Mouse (Mus musculus) liver, embryonic 12.5 days (tissue): ENCODE measurements around the gene Unk. TPM values are rescaled to one million over a fixed set of nuclear protein-coding genes. Genes with fewer than 3 reads are reported as not detected.
A peak's percentile ranks its signal among the peaks of the same experiment; 100 is the strongest.

Experiments
- ATAC-seq: fragments of 200-750 bp; cut with Nextera tagmentation; 2 replicates; pipeline ENCODE4 v1.8.0; 2017; ENCODE audit warnings: moderate number of reproducible peaks, mild to moderate bottlenecking, moderate library complexity
- H3K27ac ChIP-seq: fragments of 300-500 bp; sonication (generic); 2 replicates; pipeline ENCODE4 v1.5.1; 2016; ENCODE audit warnings: mild to moderate bottlenecking
- H3K27me3 ChIP-seq: fragments of 300-500 bp; sonication (generic); replicated peaks from 2 replicates; pipeline ENCODE4 v1.6.1; 2016; ENCODE audit warnings: mild to moderate bottlenecking, moderate library complexity
- H3K36me3 ChIP-seq: fragments of 300-500 bp; sonication (generic); 2 replicates; pipeline ENCODE4 v1.6.1; 2016; ENCODE audit warnings: mild to moderate bottlenecking, moderate library complexity
- H3K4me1 ChIP-seq: fragments of 300-500 bp; sonication (generic); 2 replicates; pipeline ENCODE4 v1.6.1; 2016
- H3K4me2 ChIP-seq: fragments of 300-500 bp; sonication (generic); 2 replicates; pipeline ENCODE4 v1.6.1; 2016; ENCODE audit warnings: mild to moderate bottlenecking, moderate library complexity
- H3K4me3 ChIP-seq: fragments of 300-500 bp; sonication (generic); 2 replicates; pipeline ENCODE4 v1.5.1; 2016; ENCODE audit warnings: mild to moderate bottlenecking, moderate library complexity
- H3K9ac ChIP-seq: fragments of 300-500 bp; sonication (generic); 2 replicates; pipeline ENCODE4 v1.6.1; 2016; ENCODE audit warnings: mild to moderate bottlenecking, moderate library complexity
- H3K9me3 ChIP-seq: fragments of 300-500 bp; sonication (generic); replicated peaks from 2 replicates; pipeline ENCODE4 v1.6.1; 2016; ENCODE audit warnings: mild to moderate bottlenecking, moderate library complexity
- whole genome bisulfite sequencing: fragments of 180-500 bp; shearing (Covaris S2); methylation state at CpG from one replicate; pipeline ENCODE4 v1.1.7; 2016; ENCODE audit not compliant: insufficient replicate concordance; 5-methylcytosine and 5-hydroxymethylcytosine counted together
- polyA plus RNA-seq: library from polyadenylated mRNA; unstranded; fragments of >200 nt; fragmentation: Nextera tagmentation; extraction: Ambion mirVana; gene quantifications from 2 replicates; pipeline ENCODE4 v1.2.1, GENCODE M21; 2016

Gene Unk
- polyA plus RNA-seq, 1 experiment from 2014 or later, result 18.7 TPM

- Histone ChIP-seq H3K4me1 (peaks cover 76% of the 10 kb centered on the region), H3K9me3 (no peaks in the 10 kb centered on the region), H3K27ac (no peak overlapping the region), H3K9ac (no peak overlapping the region), H3K27me3 (peaks cover 68% of the 10 kb centered on the region), H3K36me3 (no peaks in the 10 kb centered on the region), H3K4me2 (peak overlapping the region; percentile 68), H3K4me3 (no peak overlapping the region)
- 50% methylated on average over 19 of the region's 19 CpGs for WGBS
- no peak for ATAC-seq
These were observed 77.7 kb downstream of the Unk start for GRCm38 (mm10) chr11:116107777-116108285.

DNA sequence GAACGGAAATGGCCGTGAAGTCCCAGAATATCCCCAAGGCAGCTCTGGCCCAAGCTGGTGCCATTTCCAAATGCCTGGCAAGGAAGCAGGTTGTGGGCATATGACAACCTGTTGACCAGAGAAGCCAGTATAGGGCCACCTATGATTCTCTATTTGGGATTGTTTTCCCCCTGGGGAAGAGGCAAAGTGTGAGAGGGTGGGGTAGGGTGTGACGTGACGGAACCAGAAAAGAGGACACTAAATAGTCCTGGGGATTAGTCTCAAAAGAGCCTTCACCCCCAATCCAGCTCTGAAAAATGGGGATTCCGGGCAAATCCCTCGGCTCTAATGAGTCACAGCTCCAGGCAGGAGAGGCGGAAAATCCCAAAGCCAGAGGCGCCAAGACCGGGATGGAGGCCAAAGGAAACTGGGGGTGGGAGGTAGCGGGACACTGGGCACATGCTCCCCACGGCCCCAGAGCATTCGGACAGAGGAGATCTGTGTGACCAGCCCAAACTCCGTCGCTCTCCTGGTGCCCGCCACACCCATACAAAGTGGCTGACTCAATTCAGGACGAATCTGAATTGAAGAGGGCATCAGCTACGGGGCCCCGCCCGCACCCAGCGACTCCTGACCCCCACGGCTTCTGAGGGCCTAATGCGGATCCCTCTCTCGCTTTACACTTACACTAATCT lies 78.5 kb downstream of the Unk start:
- WGBS, result 20% methylated on average over 23 of the region's 23 CpGs
- peak overlapping the region; percentile 68 for H3K4me2 ChIP-seq
- H3K4me3 ChIP-seq, result peak overlapping the region; percentile 47
- H3K4me1 ChIP-seq, result peaks cover 69% of the 10 kb centered on the region
- no peak overlapping the region for H3K27ac ChIP-seq
- no peaks in the 10 kb centered on the region for H3K9me3 ChIP-seq
- ATAC-seq, result no peak
- H3K9ac ChIP-seq, result no peak overlapping the region
- H3K36me3 ChIP-seq, result no peaks in the 10 kb centered on the region
- peaks cover 68% of the 10 kb centered on the region for H3K27me3 ChIP-seq

GRCm38 (mm10) chr11:116109441-116110081 lies 79.4 kb downstream of the Unk start:
- Histone ChIP-seq H3K9me3 (no peaks in the 10 kb centered on the region), H3K36me3 (no peaks in the 10 kb centered on the region), H3K4me2 (peak overlapping the region; percentile 68), H3K9ac (peak overlapping the region; percentile 54), H3K4me3 (peak overlapping the region; percentile 47), H3K27ac (no peak overlapping the region), H3K4me1 (peaks cover 59% of the 10 kb centered on the region), H3K27me3 (peaks cover 71% of the 10 kb centered on the region)
- no peak for ATAC-seq
- WGBS, result 2% methylated on average over 69 of the region's 70 CpGs

DNA sequence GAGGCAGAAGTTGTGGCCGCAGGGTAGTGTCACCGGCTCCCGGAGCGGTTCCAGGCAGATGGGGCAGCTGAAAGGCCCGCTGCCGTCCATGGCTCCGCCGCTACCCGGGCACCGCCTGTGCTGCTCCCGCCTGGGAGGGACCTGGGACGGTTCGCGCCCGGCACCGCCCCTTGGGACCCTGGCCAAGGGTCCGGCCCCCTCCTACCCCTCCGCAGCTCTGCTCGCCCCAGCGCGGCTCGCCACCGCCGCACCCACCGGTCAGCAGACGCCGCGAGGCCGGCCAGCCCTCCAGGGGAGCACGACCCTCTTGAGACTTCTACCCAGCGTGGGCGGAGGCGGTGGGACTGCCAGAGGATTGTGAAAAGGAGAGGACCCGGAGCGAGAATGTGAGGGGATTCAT lies 80.0 kb downstream of the Unk start:
- WGBS, result 3% methylated on average over 30 of the region's 35 CpGs
- 0 out of 2 replicates have a peak overlapping the region, but pooled peaks have one; percentile 20 for H3K27ac ChIP-seq
- H3K4me1 ChIP-seq, result peaks cover 56% of the 10 kb centered on the region
- 0 out of 2 replicates have a peak, but pooled peaks have one; percentile 33 for ATAC-seq
- H3K9ac ChIP-seq, result peak overlapping the region; percentile 54
- H3K4me3 ChIP-seq, result peak overlapping the region; percentile 47
- H3K9me3 ChIP-seq, result no peaks in the 10 kb centered on the region
- no peaks in the 10 kb centered on the region for H3K36me3 ChIP-seq
- H3K27me3 ChIP-seq, result peaks cover 71% of the 10 kb centered on the region
- peak overlapping the region; percentile 68 for H3K4me2 ChIP-seq

DNA sequence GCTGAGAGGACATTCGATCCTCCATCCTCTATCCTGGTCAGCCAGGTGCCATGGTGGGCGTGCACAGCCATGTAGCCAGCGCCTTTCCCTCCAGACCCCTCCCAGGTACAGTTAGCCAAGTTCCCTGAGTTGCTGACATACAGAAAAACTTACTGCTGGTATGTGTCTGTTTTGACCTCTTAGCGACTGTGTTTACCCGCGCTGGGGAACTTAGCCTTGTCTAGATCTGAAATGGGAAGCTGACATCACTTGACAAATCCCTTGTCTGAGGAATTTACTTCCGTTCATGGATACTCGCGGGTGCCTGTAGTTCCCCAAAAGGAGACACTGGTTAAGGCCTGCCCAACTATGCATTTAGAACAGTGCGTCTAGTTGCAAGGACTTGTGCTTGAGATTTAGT lies 80.4 kb downstream of the Unk start:
- Histone ChIP-seq H3K27me3 (peaks cover 70% of the 10 kb centered on the region), H3K4me2 (peak overlapping the region; percentile 68), H3K9me3 (no peaks in the 10 kb centered on the region), H3K9ac (peak overlapping the region; percentile 54; the same call in 1 of the 2 replicates), H3K27ac (0 out of 2 replicates have a peak overlapping the region, but pooled peaks have one; percentile 20), H3K4me1 (peaks cover 52% of the 10 kb centered on the region), H3K4me3 (peak overlapping the region; percentile 47), H3K36me3 (no peaks in the 10 kb centered on the region)
- WGBS, result 20% methylated on average over 10 of the region's 10 CpGs
- ATAC-seq, result no peak

Other genes with a start within 250 kb of the Unk start
- 8.3 and 9.2 TPM in 2 replicates for gene Caskin2, start 216.7 kb upstream of the Unk start, polyA plus RNA-seq
- gene Tsen54, start 215.6 kb upstream of the Unk start, polyA plus RNA-seq, result 23.5 and 25.6 TPM in 2 replicates
- 13.4 and 14.3 TPM in 2 replicates for gene Llgl2, start 206.3 kb upstream of the Unk start, polyA plus RNA-seq
- 0.38 and 0.83 TPM in 2 replicates for gene Myo15b, start 171.9 kb upstream of the Unk start, polyA plus RNA-seq
- 47.5 and 48.9 TPM in 2 replicates for gene Smim5, start 130.4 kb upstream of the Unk start, polyA plus RNA-seq
- 3.1 and 3.7 TPM in 2 replicates for gene Smim6, start 118.3 kb upstream of the Unk start, polyA plus RNA-seq
- 23.1 and 24.5 TPM in 2 replicates for gene Sap30bp, start 97.0 kb upstream of the Unk start, polyA plus RNA-seq
- gene Recql5, start 96.8 kb upstream of the Unk start, polyA plus RNA-seq, result 14.9 and 17.6 TPM in 2 replicates
- gene Itgb4, start 55.6 kb upstream of the Unk start, polyA plus RNA-seq, result 0.31 and 0.44 TPM in 2 replicates
- gene Galk1, start 17.6 kb upstream of the Unk start, polyA plus RNA-seq, result 187 and 200 TPM in 2 replicates
- 816 and 835 TPM in 2 replicates for gene H3f3b, start 2.4 kb upstream of the Unk start, polyA plus RNA-seq
- 48.9 and 50.1 TPM in 2 replicates for gene Unc13d, start 47.6 kb downstream of the Unk start, polyA plus RNA-seq
- gene Wbp2, start 56.7 kb downstream of the Unk start, polyA plus RNA-seq, result 76.4 and 77.8 TPM in 2 replicates
- gene Trim47, start 96.9 kb downstream of the Unk start, polyA plus RNA-seq, result 6.2 TPM in 2 replicates
- gene Trim65, start 100.8 kb downstream of the Unk start, polyA plus RNA-seq, result 1.7 and 2.0 TPM in 2 replicates
- gene Mrpl38, start 108.5 kb downstream of the Unk start, polyA plus RNA-seq, result 76.7 and 81.5 TPM in 2 replicates
- 14.3 and 15.0 TPM in 2 replicates for gene Fbf1, start 137.8 kb downstream of the Unk start, polyA plus RNA-seq
- gene Ten1, start 168.5 kb downstream of the Unk start, polyA plus RNA-seq, result 43.4 and 44.0 TPM in 2 replicates
- 15.3 and 19.7 TPM in 2 replicates for gene Acox1, start 168.7 kb downstream of the Unk start, polyA plus RNA-seq
- gene Evpl, start 207.8 kb downstream of the Unk start, polyA plus RNA-seq, result 0.30 and 0.31 TPM in 2 replicates
- 66.4 and 66.8 TPM in 2 replicates for gene Srp68, start 243.9 kb downstream of the Unk start, polyA plus RNA-seq